ENCODE assay signal across 8 mouse cellular contexts in the genomic region with DNA sequence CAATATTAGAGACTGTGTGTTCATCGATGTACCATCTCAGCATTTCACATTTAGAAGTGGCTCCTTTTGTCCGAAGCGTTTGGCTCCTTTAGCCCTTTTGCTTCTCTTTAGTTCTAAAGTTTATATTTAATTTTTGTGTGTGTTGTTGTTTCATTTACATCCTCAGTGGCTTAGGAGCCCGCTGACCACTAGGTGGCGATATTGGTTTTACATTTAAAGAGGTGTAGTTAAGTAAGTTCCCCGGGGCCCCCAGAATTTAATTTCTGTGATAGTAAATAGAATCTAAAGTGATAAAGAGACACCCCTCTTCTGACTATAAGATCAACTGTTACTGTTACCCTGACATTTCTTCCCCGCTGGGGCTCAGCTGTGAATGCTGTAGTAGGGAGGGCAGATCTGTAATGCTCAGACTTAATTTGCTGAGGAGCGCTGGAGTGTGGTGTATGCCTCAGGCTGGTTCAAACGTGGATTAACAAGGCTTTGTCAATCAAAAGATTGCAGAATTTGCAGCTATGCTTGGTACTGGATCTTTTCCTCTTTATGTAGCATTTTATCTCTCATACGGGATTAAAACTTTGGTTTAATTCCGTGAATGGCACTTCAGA. TPM values are rescaled to one million over a fixed set of nuclear protein-coding genes. Genes with fewer than 3 reads are reported as not detected.
DNase-seq lines count a peak whose midpoint lies in the region; ATAC-seq lines count a peak whose summit lies in the region.

No protein-coding gene starts in this region.

- DNase-seq in 416B (ENCODE audit: low read depth): peak; percentile 80
- DNase-seq in CD4-positive helper T cell, adult 2 months (ENCODE audit: low read depth, low spot score): peak; percentile 68
- peak; percentile 7 for DNase-seq in cerebellum, adult 9-11 months
- DNase-seq in heart, adult 18-20 months: peak; percentile 10 to 66
- DNase-seq in kidney, postnatal 10 days: peak; percentile 78
- DNase-seq in lung, postnatal 10 days: peak; percentile 54
- peak; percentile 57 to 72 for DNase-seq in right cerebral cortex, postnatal 10 days (ENCODE audit: low spot score in 2 of 2)

- ATAC-seq in monocyte, adult 5-6 weeks (replicated peaks; ENCODE audit: insufficient number of reproducible peaks, low FRiP score, low TSS enrichment, poor library complexity, severe bottlenecking): no peak

RNA-seq across cellular contexts. Expression of gene B3glct, which starts 35.2 kb away (rescaled TPM):
- 1 to 10 TPM; 5.5 to 5.8 TPM for total RNA-seq in heart, adult 18-20 months (2021)
- 1.9 to 6.3 TPM (median 2.4 TPM) in 3 replicates for total RNA-seq in monocyte, adult 5-6 weeks (2017)

Comparison
In these comparisons a context has a peak if more than half of its experiments do, and no peak if none do; other contexts are left out.
1. DNase-seq: peak in every context shown above with its lines; median percentile 80 in 416B; 78 in kidney, postnatal 10 days; 68 in CD4-positive helper T cell, adult 2 months; 64 in right cerebral cortex, postnatal 10 days; 54 in lung, postnatal 10 days; 38 in heart, adult 18-20 months; 7 in cerebellum, adult 9-11 months.